Mouse (Mus musculus) hindbrain, embryonic 15.5 days (tissue): ENCODE data around the gene Zbtb33. TPM values are rescaled to one million over a fixed set of nuclear protein-coding genes. Genes with fewer than 3 reads are reported as not detected.
"Not testable (repeated sequence)": the region's sequence is repeated elsewhere in the genome, so short reads cannot be mapped to it uniquely, and the experiment has no call there.

Experiments
- ATAC-seq: fragments of 200-750 bp; cut with Nextera tagmentation; 2 replicates; pipeline ENCODE4 v1.8.0; 2017; ENCODE audit warnings: low read depth, moderate number of reproducible peaks, moderate TSS enrichment; ENCODE audit not compliant: low FRiP score
- H3K27ac ChIP-seq: fragments of 300-500 bp; sonication (generic); replicated peaks from 2 replicates; pipeline ENCODE4 v1.5.1; 2015; ENCODE audit warnings: mild to moderate bottlenecking, inconsistent platforms
- H3K27me3 ChIP-seq: fragments of 300-500 bp; sonication (generic); 2 replicates; pipeline ENCODE4 v1.6.1; 2015; ENCODE audit warnings: control low read depth, inconsistent platforms
- H3K36me3 ChIP-seq: fragments of 300-500 bp; sonication (generic); 2 replicates; pipeline ENCODE4 v1.6.1; 2015; ENCODE audit warnings: control low read depth, inconsistent platforms
- H3K4me1 ChIP-seq: fragments of 300-500 bp; sonication (generic); replicated peaks from 2 replicates; pipeline ENCODE4 v1.6.1; 2015; ENCODE audit warnings: control low read depth, inconsistent platforms
- H3K4me2 ChIP-seq: fragments of 300-500 bp; sonication (generic); 2 replicates; pipeline ENCODE4 v1.6.1; 2015; ENCODE audit warnings: moderate library complexity, mild to moderate bottlenecking, inconsistent platforms
- H3K4me3 ChIP-seq: fragments of 300-500 bp; sonication (generic); 2 replicates; pipeline ENCODE4 v1.5.1; 2015; ENCODE audit warnings: mild to moderate bottlenecking, inconsistent platforms
- H3K9ac ChIP-seq: fragments of 300-500 bp; sonication (generic); 2 replicates; pipeline ENCODE4 v1.6.1; 2015; ENCODE audit warnings: inconsistent platforms
- H3K9me3 ChIP-seq: fragments of 300-500 bp; sonication (generic); 2 replicates; pipeline ENCODE4 v1.6.1; 2016; ENCODE audit warnings: control low read depth, inconsistent platforms
- WGBS: fragments of 180-500 bp; shearing (Covaris S2); methylation state at CpG from one replicate; pipeline ENCODE4 v1.1.7; 2015; 5-methylcytosine and 5-hydroxymethylcytosine counted together
- polyA plus RNA-seq: library from polyadenylated mRNA; unstranded; fragments of >200 nt; fragmentation: Nextera tagmentation; extraction: Ambion mirVana; gene quantifications from 2 replicates; pipeline ENCODE4 v1.2.1, GENCODE M21; 2015

Gene Zbtb33
- polyA plus RNA-seq = 4.0 and 4.7 TPM in 2 replicates

DNA sequence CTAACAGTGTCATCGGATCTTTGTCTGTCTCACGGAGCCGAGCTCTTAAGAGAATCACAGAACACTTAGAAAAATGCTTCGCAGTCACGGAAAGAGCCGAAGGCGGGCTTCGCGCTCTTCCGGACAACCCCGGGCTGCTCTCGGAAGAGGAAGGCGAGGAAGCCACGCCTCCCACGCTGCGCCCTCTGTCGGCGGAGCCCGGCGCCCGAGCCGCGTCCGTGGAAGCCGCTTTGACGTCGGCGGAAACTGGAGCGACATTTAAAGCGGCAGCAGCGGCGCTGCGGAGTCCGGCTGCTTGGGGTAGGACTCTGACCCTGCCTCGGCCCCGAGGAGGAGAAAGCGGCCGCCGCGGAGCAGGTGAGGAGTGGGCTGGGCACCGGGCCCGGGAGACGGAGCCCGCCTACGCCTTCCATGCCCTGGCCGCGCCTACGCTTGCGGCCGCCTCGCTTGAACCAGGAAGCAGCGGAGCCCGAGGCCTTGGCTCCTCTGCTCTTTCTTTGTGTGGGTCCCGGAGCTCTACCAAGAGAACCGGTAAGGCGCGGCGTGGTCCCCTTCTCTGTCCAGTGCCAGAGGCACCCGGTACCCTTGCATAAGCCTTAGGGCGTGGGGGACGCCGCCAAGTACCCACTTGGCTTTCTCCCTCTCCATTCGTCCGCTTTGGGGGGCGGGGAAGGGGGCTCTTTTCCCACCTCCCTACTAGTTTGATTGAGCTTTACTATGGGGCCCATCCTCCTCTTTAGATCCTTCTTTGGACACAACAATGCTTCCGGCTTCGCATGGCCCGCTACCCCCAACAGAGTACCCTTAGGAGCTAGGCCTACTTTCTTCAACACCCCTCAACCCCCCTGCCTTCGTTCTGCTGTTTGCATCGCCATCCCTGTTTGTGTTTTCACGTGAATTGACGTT lies at the start of gene Zbtb33:
TSS of gene Zbtb33 (plus strand) at position 242 of the 906 bp plus-strand sequence.
- Histone ChIP-seq H3K27ac (peak within 1 kb of the TSS; percentile 87), H3K4me2 (peak within 1 kb of the TSS; percentile 65), H3K9ac (peak within 1 kb of the TSS; percentile 75), H3K9me3 (no peaks in the 10 kb centered on the region), H3K27me3 (no peaks in the 10 kb centered on the region), H3K4me1 (peaks cover 4% of the 10 kb centered on the region; the same call in 1 of the 2 replicates), H3K36me3 (no peaks in the 10 kb centered on the region; the same call in 1 of the 2 replicates), H3K4me3 (peak within 1 kb of the TSS; percentile 72)
- 27% methylated on average over 68 of the region's 72 CpGs for WGBS
- ATAC-seq = peak; percentile 97

DNA sequence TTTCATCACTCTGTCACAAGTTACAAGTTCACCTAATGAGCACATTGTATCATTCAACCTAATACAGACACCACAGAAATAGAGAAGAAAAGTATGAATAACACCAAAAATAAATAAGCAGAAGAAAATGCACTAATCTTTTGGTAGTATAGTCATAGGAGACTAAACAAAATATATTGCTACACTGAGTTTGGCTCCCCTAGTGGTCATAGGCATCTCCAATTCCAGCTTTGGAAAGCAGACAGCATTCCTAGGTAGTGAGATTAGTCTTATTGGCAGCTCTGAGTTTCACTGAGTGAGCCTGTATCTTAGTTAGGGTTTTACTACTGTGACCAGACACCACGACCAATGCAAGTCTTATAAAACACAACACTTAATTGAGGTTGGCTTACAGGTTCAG lies 30.5 kb upstream of the Zbtb33 start:
- Histone ChIP-seq H3K9ac (no peak overlapping the region), H3K27me3 (no peaks in the 10 kb centered on the region), H3K9me3 (no peaks in the 10 kb centered on the region), H3K36me3 (no peaks in the 10 kb centered on the region), H3K4me2 (no peak overlapping the region), H3K4me3 (no peak overlapping the region), H3K27ac (no peak overlapping the region), H3K4me1 (no peaks in the 10 kb centered on the region)
- no peak for ATAC-seq
- 48% methylated on average over 1 of the region's 1 CpGs for WGBS

DNA sequence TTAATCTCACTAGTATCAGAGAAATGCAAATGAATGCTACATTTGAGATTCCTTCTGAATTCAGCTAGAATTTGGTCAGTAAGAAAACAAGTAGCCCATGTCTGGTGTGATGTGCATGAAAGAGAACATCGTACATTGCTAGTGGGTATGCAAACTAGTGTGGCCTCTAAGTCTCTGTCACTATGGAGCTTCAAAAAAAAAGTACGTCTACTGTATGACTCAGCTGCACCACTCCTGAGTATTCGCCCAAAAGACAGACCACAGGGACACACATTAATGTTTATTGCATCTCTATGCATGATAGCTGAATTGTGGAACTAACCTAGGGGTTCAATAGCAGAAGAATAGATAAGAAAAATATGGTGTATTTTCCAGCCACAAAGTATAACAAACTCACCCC lies 24.3 kb upstream of the Zbtb33 start:
- Histone ChIP-seq H3K27me3 (no peaks in the 10 kb centered on the region), H3K4me2 (no peak overlapping the region), H3K9ac (no peak overlapping the region), H3K4me1 (no peaks in the 10 kb centered on the region), H3K36me3 (no peaks in the 10 kb centered on the region), H3K4me3 (no peak overlapping the region), H3K27ac (no peak overlapping the region), H3K9me3 (no peaks in the 10 kb centered on the region)
- no peak for ATAC-seq
- WGBS = 84% methylated on average over 3 of the region's 3 CpGs

DNA sequence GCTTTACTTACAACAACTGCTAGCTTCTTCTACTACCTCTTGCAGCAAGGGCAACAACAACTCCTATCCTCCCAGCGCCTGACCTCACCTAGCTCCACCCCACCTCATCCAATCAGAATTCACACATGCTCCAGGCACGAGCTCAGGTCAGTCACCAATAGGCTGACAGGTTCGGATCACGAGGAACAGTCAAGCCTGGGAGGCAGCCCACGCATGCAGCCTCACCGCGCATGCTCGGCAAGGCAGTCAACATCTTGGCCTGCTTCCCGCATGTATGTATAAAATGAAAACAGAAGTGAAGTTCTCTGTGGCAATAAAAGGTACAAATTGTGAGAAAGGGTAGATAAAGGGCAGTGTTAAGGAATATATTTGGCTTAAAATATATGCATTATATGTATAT lies 23.5 kb upstream of the Zbtb33 start:
- H3K36me3 ChIP-seq = no peaks in the 10 kb centered on the region
- H3K9ac ChIP-seq = no peak overlapping the region
- WGBS = 78% methylated on average over 9 of the region's 9 CpGs
- H3K4me2 ChIP-seq = no peak overlapping the region
- no peaks in the 10 kb centered on the region for H3K9me3 ChIP-seq
- H3K27ac ChIP-seq = no peak overlapping the region
- no peaks in the 10 kb centered on the region for H3K4me1 ChIP-seq
- H3K27me3 ChIP-seq = no peaks in the 10 kb centered on the region
- no peak overlapping the region for H3K4me3 ChIP-seq
- no peak for ATAC-seq

DNA sequence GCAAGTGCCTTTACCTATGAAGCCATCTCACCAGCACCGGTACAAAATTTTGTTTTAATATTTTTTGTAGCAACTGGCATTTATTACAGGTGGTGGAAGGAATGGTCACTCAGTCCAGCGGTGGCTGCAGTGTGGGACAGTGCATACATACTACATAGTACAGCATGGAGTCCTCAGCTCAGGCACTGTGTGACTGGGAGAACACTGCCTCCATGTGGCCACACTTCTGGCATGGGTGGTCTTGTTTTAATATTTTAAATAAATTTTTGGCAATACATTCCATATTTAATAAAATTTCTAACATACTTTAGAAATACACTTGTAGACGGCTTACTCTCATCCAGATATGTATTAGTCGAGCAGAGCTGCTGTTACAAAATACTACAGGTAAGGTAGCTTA lies 23.0 kb upstream of the Zbtb33 start:
- no peaks in the 10 kb centered on the region for H3K27me3 ChIP-seq
- no peaks in the 10 kb centered on the region for H3K36me3 ChIP-seq
- 86% methylated on average over 4 of the region's 4 CpGs for WGBS
- no peaks in the 10 kb centered on the region for H3K4me1 ChIP-seq
- no peak for ATAC-seq
- no peak overlapping the region for H3K9ac ChIP-seq
- H3K9me3 ChIP-seq = no peaks in the 10 kb centered on the region
- no peak overlapping the region for H3K27ac ChIP-seq
- no peak overlapping the region for H3K4me3 ChIP-seq
- H3K4me2 ChIP-seq = no peak overlapping the region

DNA sequence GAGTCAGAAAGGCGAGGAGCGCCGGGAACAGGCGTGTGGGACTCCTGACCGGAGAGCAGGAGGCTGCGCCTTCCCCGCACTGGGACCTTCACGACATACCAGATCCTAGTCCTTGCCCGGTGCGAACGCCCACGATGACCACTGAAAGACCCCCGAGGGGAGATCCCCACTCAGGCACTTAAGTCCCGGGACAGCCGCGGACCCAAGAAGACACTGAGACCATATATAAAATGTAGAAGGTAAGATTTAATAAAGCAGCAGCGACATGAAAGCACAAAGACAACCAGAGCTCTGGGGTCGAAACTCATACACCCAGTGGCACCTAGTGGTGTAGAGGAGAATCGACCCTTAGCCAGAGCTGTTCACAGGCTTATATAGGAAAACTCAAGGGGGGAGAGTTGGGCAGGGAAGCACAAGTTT lies 9.7 kb upstream of the Zbtb33 start:
- peak overlapping the region; percentile 49 for H3K4me2 ChIP-seq
- not testable (repeated sequence) for H3K36me3 ChIP-seq, H3K27ac ChIP-seq, H3K4me1 ChIP-seq, H3K27me3 ChIP-seq, H3K9me3 ChIP-seq
- peak overlapping the region; percentile 36 for H3K4me3 ChIP-seq
- peak; percentile 86 for ATAC-seq
- WGBS = 35% methylated on average over 19 of the region's 19 CpGs
- 0 out of 2 replicates have a peak overlapping the region, but pooled peaks have one; percentile 29 for H3K9ac ChIP-seq

DNA sequence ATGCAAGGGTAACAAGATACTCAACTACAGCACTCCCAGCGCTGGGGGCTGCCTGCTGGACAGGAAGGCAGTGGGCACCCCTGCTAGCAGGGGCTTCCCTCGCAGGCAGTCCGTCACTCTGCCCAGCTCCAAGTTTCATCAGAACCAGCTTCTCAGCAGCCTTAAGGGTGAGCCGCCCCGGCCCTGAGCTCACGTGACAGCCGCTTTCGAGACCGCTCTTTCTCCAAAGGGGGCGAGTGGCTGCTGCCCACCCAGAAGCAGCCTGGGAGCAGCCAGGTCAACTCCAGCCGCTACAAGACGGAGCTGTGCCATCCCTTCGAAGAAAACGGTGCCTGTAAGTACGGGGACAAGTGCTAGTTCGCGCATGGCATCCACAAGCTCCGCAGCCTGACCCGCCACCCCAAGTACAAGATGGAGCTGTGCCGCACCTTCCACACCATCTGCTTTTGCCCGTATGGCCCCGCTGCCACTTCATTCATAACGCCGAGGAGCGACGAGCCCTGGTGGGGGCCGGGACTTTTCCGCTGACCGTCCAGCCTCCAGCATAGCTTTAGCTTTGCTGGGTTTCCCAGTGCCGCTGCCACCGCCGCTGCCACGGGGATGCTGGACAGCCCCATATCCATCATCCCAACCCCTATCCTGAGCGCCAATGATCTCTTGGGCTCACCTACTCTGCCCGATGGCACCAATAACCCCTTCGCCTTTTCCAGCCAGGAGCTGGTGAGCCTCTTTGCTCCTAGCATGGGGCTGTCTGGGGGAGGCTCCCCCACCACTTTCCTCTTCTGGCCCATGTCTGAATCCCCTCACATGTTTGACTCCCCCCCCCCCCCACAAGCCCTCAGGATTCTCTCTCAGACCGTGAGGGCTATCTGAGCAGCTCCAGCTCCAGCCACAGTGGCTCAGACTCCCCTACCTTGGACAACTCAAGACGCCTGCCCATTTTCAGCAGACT lies 8.7 kb upstream of the Zbtb33 start:
- Histone ChIP-seq H3K36me3 (no peaks in the 10 kb centered on the region), H3K27me3 (no peaks in the 10 kb centered on the region), H3K27ac (no peak overlapping the region), H3K9ac (peak overlapping the region; percentile 22), H3K9me3 (no peaks in the 10 kb centered on the region), H3K4me1 (no peaks in the 10 kb centered on the region), H3K4me2 (peak overlapping the region; percentile 79), H3K4me3 (peak overlapping the region; percentile 44)
- ATAC-seq = peak; percentile 80
- 23% methylated on average over 38 of the region's 38 CpGs for WGBS

DNA sequence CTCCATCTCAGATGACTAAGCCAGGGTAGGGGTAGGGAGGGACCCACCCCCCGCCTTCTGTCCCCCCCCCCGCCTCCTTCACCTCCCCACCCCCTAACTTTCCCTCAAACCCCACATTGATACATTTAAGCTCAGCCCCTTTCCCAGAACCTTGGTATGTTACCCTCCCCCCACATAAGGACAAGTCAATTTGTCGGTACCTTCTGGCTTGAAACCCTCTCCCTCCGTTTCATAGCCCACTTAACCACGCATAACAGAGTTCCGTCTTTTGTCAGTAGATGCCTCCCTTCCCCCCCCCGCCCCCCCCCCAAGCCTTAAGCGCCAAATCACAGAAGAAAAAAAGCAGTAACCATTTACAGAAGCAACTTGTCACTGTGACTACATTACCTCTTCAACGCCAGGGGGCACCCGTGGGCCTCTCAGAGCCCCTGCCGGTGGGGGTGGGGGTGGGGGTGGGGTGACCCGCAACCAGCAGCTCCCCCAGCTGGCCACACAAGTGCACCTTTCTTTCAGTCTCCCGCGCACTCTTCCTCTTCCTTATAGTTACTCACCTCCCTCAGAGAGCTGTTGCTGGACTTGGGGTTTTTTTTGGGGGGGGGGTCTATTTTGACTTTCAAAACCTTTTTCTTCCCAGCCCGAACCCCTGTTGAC lies 7.9 kb upstream of the Zbtb33 start:
- WGBS = 23% methylated on average over 12 of the region's 15 CpGs
- Histone ChIP-seq H3K9ac (no peak overlapping the region), H3K4me3 (peak overlapping the region; percentile 44; the same call in 1 of the 2 replicates), H3K36me3 (no peaks in the 10 kb centered on the region), H3K27me3 (no peaks in the 10 kb centered on the region), H3K9me3 (no peaks in the 10 kb centered on the region), H3K4me2 (peak overlapping the region; percentile 79), H3K4me1 (no peaks in the 10 kb centered on the region), H3K27ac (no peak overlapping the region)
- ATAC-seq = peak; percentile 52

DNA sequence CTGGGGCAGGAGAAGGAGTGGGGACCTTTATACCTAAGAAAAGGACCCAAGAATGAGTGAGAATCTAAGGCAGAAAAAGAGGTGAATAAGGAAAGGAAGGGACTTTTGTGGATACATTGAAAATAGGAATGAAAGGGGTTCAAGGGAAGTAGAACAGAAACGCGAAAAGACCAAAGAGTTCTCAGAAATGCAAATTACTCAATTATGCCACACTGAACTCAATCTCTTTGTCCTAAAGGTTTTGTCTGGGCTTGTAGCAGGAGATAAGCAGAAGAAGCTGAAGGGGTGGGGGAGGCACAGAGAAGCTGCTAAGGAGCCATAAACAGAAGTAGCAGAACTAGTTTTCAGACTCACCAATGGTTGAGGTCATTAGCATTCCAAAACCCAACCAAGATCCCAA lies 4.1 kb upstream of the Zbtb33 start:
- ATAC-seq = no peak
- Histone ChIP-seq H3K9ac (no peak overlapping the region), H3K36me3 (no peaks in the 10 kb centered on the region), H3K27ac (no peak overlapping the region), H3K9me3 (no peaks in the 10 kb centered on the region), H3K27me3 (no peaks in the 10 kb centered on the region), H3K4me2 (no peak overlapping the region), H3K4me3 (no peak overlapping the region), H3K4me1 (no peaks in the 10 kb centered on the region)
- WGBS = 28% methylated on average over 2 of the region's 2 CpGs

DNA sequence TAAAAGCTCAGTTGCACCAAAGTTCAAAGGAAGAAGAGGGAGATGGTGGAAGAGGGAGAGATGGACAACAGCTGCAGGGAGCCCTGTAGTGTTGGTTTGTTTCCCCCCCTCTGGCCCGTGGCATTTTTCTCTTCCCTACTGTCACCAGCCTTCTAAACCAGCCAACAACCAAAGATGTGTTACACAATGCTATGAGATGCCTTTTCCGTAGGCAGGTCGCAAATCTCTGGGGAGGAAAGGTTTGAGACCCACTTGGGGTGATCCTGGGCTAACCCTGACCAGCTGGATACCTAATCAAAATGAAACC lies 818 bp downstream of the Zbtb33 start:
- Histone ChIP-seq H3K9me3 (no peaks in the 10 kb centered on the region), H3K4me1 (peaks cover 4% of the 10 kb centered on the region; the same call in 1 of the 2 replicates), H3K4me2 (peak overlapping the region; percentile 65), H3K4me3 (peak overlapping the region; percentile 72), H3K9ac (peak overlapping the region; percentile 75), H3K27ac (peak overlapping the region; percentile 87), H3K36me3 (no peaks in the 10 kb centered on the region; the same call in 1 of the 2 replicates), H3K27me3 (no peaks in the 10 kb centered on the region)
- no peak; the same call in 1 of the 2 replicates for ATAC-seq
- 26% methylated on average over 3 of the region's 3 CpGs for WGBS

DNA sequence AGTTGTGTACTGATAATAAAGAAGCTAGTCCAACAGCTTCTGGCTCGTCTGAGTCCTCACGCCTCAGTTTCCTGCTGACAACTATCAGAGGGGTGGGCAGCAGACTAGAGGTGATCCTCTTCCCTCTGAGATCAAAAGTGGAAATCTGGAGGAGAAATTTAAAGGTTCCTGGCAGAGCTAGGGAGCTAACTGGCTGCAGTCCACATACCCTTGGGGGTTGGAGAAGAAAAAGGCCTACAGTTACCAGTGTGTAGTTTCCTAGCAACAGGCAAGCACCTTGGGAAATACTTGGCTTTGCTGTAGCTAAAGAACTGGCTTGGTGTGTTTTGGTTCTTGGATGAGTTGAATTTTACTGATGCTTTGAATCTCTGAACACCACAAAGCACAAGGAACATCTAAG lies 12.2 kb downstream of the Zbtb33 start:
- Histone ChIP-seq H3K4me1 (no peaks in the 10 kb centered on the region), H3K27ac (0 out of 2 replicates have a peak overlapping the region, but pooled peaks have one; percentile 42), H3K36me3 (no peaks in the 10 kb centered on the region), H3K9ac (no peak overlapping the region), H3K27me3 (no peaks in the 10 kb centered on the region), H3K4me3 (no peak overlapping the region), H3K4me2 (no peak overlapping the region), H3K9me3 (no peaks in the 10 kb centered on the region)
- WGBS = 60% methylated on average over 2 of the region's 2 CpGs
- ATAC-seq = no peak
